In genomic region chr13:118227354-118227753, GRCm38 (mm10) we compare ENCODE assay signal across 8 mouse cellular contexts.
DNase-seq lines count a peak whose midpoint lies in the region; ATAC-seq and TF ChIP-seq lines count a peak whose summit lies in the region.

No protein-coding gene starts in this region.

- no peak overlapping the region for H3K4me2 ChIP-seq in forebrain, postnatal 0 days (ENCODE audit: low read depth)
- no peak overlapping the region for H3K4me2 ChIP-seq in forebrain, embryonic 12.5 days
- H3K4me2 ChIP-seq in liver, embryonic 11.5 days: no peak overlapping the region
- H3K4me2 ChIP-seq in embryonic facial prominence, embryonic 14.5 days (ENCODE audit: low read depth, low read length): no peak overlapping the region

- no peak for TF ChIP-seq POLR2A in liver, adult 2 months (IDR thresholded peaks at IDR 0.05; ENCODE audit: extremely low read depth, insufficient read depth, low read length)

- H3K27ac ChIP-seq in forebrain, postnatal 0 days (ENCODE audit: low read depth, low read length): no peak overlapping the region
- no peak overlapping the region for H3K27ac ChIP-seq in forebrain, embryonic 12.5 days
- H3K27ac ChIP-seq in liver, adult 2 months (replicated peaks; ENCODE audit: insufficient read depth, low read depth, low read length): no peak overlapping the region
- no peak overlapping the region for H3K27ac ChIP-seq in liver, embryonic 11.5 days (ENCODE audit: low read depth, low read length)
- no peak overlapping the region for H3K27ac ChIP-seq in embryonic facial prominence, embryonic 14.5 days (replicated peaks; ENCODE audit: low read depth, low read length)

- no peak for ATAC-seq in forebrain, postnatal 0 days
- no peak for ATAC-seq in forebrain, embryonic 12.5 days (ENCODE audit: low FRiP score)
- no peak for ATAC-seq in liver, embryonic 11.5 days (replicated peaks; ENCODE audit: low FRiP score)
- no peak for ATAC-seq in embryonic facial prominence, embryonic 14.5 days (ENCODE audit: low read depth)

- no peaks in the 10 kb centered on the region for H3K36me3 ChIP-seq in forebrain, postnatal 0 days (ENCODE audit: insufficient read depth)
- H3K36me3 ChIP-seq in forebrain, embryonic 12.5 days (replicated peaks): no peaks in the 10 kb centered on the region
- H3K36me3 ChIP-seq in liver, adult 2 months (ENCODE audit: control insufficient read depth, insufficient read depth, low read length): no peaks in the 10 kb centered on the region
- H3K36me3 ChIP-seq in liver, embryonic 11.5 days (ENCODE audit: control insufficient read depth, insufficient read depth, low read length): no peaks in the 10 kb centered on the region
- H3K36me3 ChIP-seq in embryonic facial prominence, embryonic 14.5 days (ENCODE audit: control insufficient read depth, insufficient read depth, low read length): no peaks in the 10 kb centered on the region

- H3K79me2 ChIP-seq in liver, adult 2 months (ENCODE audit: control insufficient read depth, insufficient read depth, low read length): no peaks in the 10 kb centered on the region

- WGBS in forebrain, postnatal 0 days: 26% methylated on average over 3 of the region's 3 CpGs
- WGBS in forebrain, embryonic 12.5 days: 24% methylated on average over 3 of the region's 3 CpGs
- WGBS in liver, adult 2 months: 21% methylated on average over 3 of the region's 3 CpGs
- WGBS in liver, embryonic 11.5 days: 22% methylated on average over 3 of the region's 3 CpGs
- 30% methylated on average over 3 of the region's 3 CpGs for WGBS in embryonic facial prominence, embryonic 14.5 days

- TF ChIP-seq CTCF in forebrain, postnatal 0 days (IDR thresholded peaks at IDR 0.05; ENCODE audit: low read depth): peak; percentile 57
- peak; percentile 28 for TF ChIP-seq CTCF in liver, adult 2 months (IDR thresholded peaks at IDR 0.05; ENCODE audit: low read depth, low read length)

- no peak overlapping the region for H3K4me3 ChIP-seq in forebrain, postnatal 0 days (ENCODE audit: low read depth, low read length)
- no peak overlapping the region for H3K4me3 ChIP-seq in forebrain, embryonic 12.5 days (replicated peaks)
- no peak overlapping the region for H3K4me3 ChIP-seq in liver, adult 2 months (ENCODE audit: insufficient read depth, low read depth, low read length)
- no peak overlapping the region for H3K4me3 ChIP-seq in liver, embryonic 11.5 days (ENCODE audit: low read depth, low read length)
- H3K4me3 ChIP-seq in embryonic facial prominence, embryonic 14.5 days (ENCODE audit: low read depth, low read length): no peak overlapping the region

- no peak overlapping the region for H3K9ac ChIP-seq in forebrain, postnatal 0 days
- no peak overlapping the region for H3K9ac ChIP-seq in forebrain, embryonic 12.5 days
- H3K9ac ChIP-seq in liver, adult 2 months (ENCODE audit: low read depth, low read length): no peak overlapping the region
- no peak overlapping the region for H3K9ac ChIP-seq in liver, embryonic 11.5 days (ENCODE audit: low read depth, low read length)
- H3K9ac ChIP-seq in embryonic facial prominence, embryonic 14.5 days (ENCODE audit: low read depth, low read length): no peak overlapping the region

- H3K27me3 ChIP-seq in forebrain, postnatal 0 days (ENCODE audit: insufficient read depth, low read length): no peaks in the 10 kb centered on the region
- no peaks in the 10 kb centered on the region for H3K27me3 ChIP-seq in forebrain, embryonic 12.5 days
- no peaks in the 10 kb centered on the region for H3K27me3 ChIP-seq in liver, adult 2 months (ENCODE audit: control insufficient read depth, insufficient read depth, low read length)
- no peaks in the 10 kb centered on the region for H3K27me3 ChIP-seq in liver, embryonic 11.5 days (replicated peaks; ENCODE audit: control insufficient read depth, insufficient read depth, low read length)
- no peaks in the 10 kb centered on the region for H3K27me3 ChIP-seq in embryonic facial prominence, embryonic 14.5 days (replicated peaks; ENCODE audit: control insufficient read depth, insufficient read depth, low read length)

- DNase-seq in forebrain, postnatal 0 days: peak; percentile 77
- peak; percentile 45 for DNase-seq in liver, adult 2 months (ENCODE audit: extremely low read depth, low read depth, low spot score)
- DNase-seq in liver, embryonic 11.5 days (ENCODE audit: low spot score): no peak
- DNase-seq in R1 (ENCODE audit: low read depth, low spot score): peak; percentile 60
- peak; percentile 72 for DNase-seq in embryonic facial prominence, embryonic 14.5 days (ENCODE audit: low spot score)
- DNase-seq in retina, embryonic 14.5 days (ENCODE audit: low spot score): peak; percentile 79
- DNase-seq in ovary, postnatal 36 days (ENCODE audit: low spot score): no peak

- no peaks in the 10 kb centered on the region for H3K9me3 ChIP-seq in forebrain, postnatal 0 days (ENCODE audit: low read length)
- no peaks in the 10 kb centered on the region for H3K9me3 ChIP-seq in forebrain, embryonic 12.5 days
- H3K9me3 ChIP-seq in liver, embryonic 11.5 days (ENCODE audit: control insufficient read depth, low read length): no peaks in the 10 kb centered on the region
- H3K9me3 ChIP-seq in embryonic facial prominence, embryonic 14.5 days (ENCODE audit: control insufficient read depth, low read length): no peaks in the 10 kb centered on the region

- no peaks in the 10 kb centered on the region for H3K4me1 ChIP-seq in forebrain, postnatal 0 days (ENCODE audit: insufficient read depth)
- no peaks in the 10 kb centered on the region for H3K4me1 ChIP-seq in forebrain, embryonic 12.5 days
- H3K4me1 ChIP-seq in liver, adult 2 months (ENCODE audit: control insufficient read depth, insufficient read depth, low read length): no peaks in the 10 kb centered on the region
- no peaks in the 10 kb centered on the region for H3K4me1 ChIP-seq in liver, embryonic 11.5 days (replicated peaks; ENCODE audit: control insufficient read depth, insufficient read depth, low read length)
- H3K4me1 ChIP-seq in embryonic facial prominence, embryonic 14.5 days (ENCODE audit: control insufficient read depth, insufficient read depth, low read length): no peaks in the 10 kb centered on the region

Comparison
In these comparisons a context has a peak if more than half of its experiments do, and no peak if none do; other contexts are left out.
1. DNase-seq: peak in forebrain, postnatal 0 days (single experiment), liver, adult 2 months (single experiment), R1 (single experiment), embryonic facial prominence, embryonic 14.5 days (single experiment) and retina, embryonic 14.5 days (single experiment); none in liver, embryonic 11.5 days (single experiment) and ovary, postnatal 36 days (single experiment).